Mouse (Mus musculus) lung, embryonic 14.5 days (tissue): ENCODE results near the gene Rhobtb1. TPM values are rescaled to one million over a fixed set of nuclear protein-coding genes. Genes with fewer than 3 reads are reported as not detected.
A peak's percentile ranks its signal among the peaks of the same experiment; 100 is the strongest.

Experiments used
- ATAC-seq: fragments of 200-750 bp; cut with Nextera tagmentation; 2 replicates; pipeline ENCODE4 v1.8.0; 2017; ENCODE audit warnings: mild to moderate bottlenecking, moderate TSS enrichment, moderate library complexity; ENCODE audit not compliant: insufficient read depth
- DNase-seq: peaks from one replicate; pipeline ENCODE4 v3.0.0-alpha.2; 2015
- H3K27ac ChIP-seq: fragments of 300-500 bp; sonication (generic); 2 replicates; pipeline ENCODE4 v1.5.1; 2014; ENCODE audit warnings: low read depth, mild to moderate bottlenecking, moderate library complexity
- H3K27me3 ChIP-seq: fragments of 300-500 bp; sonication (generic); 2 replicates; pipeline ENCODE4 v1.6.1; 2014; ENCODE audit warnings: low read length, control low read depth; ENCODE audit not compliant: insufficient read depth
- H3K36me3 ChIP-seq: fragments of 300-500 bp; sonication (generic); 2 replicates; pipeline ENCODE4 v1.6.1; 2014; ENCODE audit warnings: control low read depth; ENCODE audit not compliant: insufficient read depth
- H3K4me1 ChIP-seq: fragments of 300-500 bp; sonication (generic); 2 replicates; pipeline ENCODE4 v1.6.1; 2014; ENCODE audit warnings: antibody characterized with exemption, control low read depth; ENCODE audit not compliant: insufficient read depth
- H3K4me2 ChIP-seq: fragments of 300-500 bp; sonication (generic); 2 replicates; pipeline ENCODE4 v1.6.1; 2014; ENCODE audit warnings: mild to moderate bottlenecking
- H3K4me3 ChIP-seq: fragments of 300-500 bp; sonication (generic); 2 replicates; pipeline ENCODE4 v1.5.1; 2014; ENCODE audit warnings: low read depth, low read length
- H3K9ac ChIP-seq: fragments of 300-500 bp; sonication (generic); 2 replicates; pipeline ENCODE4 v1.6.1; 2014
- H3K9me3 ChIP-seq: fragments of 300-500 bp; sonication (generic); 2 replicates; pipeline ENCODE4 v1.6.1; 2016; ENCODE audit warnings: low read depth, low read length, control low read depth
- CTCF ChIP-seq: IDR thresholded peaks from 2 replicates; pipeline ENCODE4 v1.5.1; 2016; ENCODE audit warnings: antibody characterized with exemption, low read depth
- WGBS: fragments of 180-500 bp; shearing (Covaris S2); extraction: QIAGEN DNeasy Blood & Tissue Kit; methylation state at CpG from one replicate; pipeline ENCODE4 v1.1.7; 2014; 5-methylcytosine and 5-hydroxymethylcytosine counted together
- polyA plus RNA-seq: library from polyadenylated mRNA; unstranded; fragments of >200 nt; fragmentation: Nextera tagmentation; extraction: Ambion mirVana; gene quantifications from 2 replicates; pipeline ENCODE4 v1.2.1, GENCODE M21; 2014

The Rhobtb1 gene
- polyA plus RNA-seq, 1 experiment from 2014 or later, result 19.4 TPM

DNA sequence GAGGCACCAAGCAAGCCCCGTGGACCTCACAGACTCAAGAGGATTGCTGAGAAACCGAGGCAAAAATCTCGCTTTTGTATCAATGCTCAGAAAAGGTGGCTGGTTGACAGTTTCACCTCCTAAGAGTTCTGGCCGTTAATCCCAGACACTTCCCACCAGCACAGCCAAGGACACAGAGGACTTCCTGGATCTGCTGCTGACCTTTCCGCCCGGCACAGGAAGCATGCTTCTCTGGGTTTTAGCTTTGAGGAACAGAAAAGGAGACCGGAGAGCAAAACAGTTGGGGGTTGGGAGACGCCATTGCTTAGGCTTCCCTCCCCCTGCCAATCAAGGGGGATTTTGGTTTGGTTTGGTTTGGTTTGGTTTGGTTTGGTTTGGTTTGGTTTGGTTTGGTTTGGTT lies 108.7 kb downstream of the Rhobtb1 start:
- DNase-seq, result no peak
- Histone ChIP-seq H3K4me3 (no peak overlapping the region), H3K27ac (no peak overlapping the region), H3K9ac (no peak overlapping the region), H3K36me3 (no peaks in the 10 kb centered on the region), H3K4me1 (peaks cover 12% of the 10 kb centered on the region; the same call in 1 of the 2 replicates), H3K9me3 (no peaks in the 10 kb centered on the region), H3K4me2 (no peak overlapping the region), H3K27me3 (no peaks in the 10 kb centered on the region)
- WGBS, result 88% methylated on average over 8 of the region's 8 CpGs
- ATAC-seq, result no peak
- no peak for TF ChIP-seq CTCF

DNA sequence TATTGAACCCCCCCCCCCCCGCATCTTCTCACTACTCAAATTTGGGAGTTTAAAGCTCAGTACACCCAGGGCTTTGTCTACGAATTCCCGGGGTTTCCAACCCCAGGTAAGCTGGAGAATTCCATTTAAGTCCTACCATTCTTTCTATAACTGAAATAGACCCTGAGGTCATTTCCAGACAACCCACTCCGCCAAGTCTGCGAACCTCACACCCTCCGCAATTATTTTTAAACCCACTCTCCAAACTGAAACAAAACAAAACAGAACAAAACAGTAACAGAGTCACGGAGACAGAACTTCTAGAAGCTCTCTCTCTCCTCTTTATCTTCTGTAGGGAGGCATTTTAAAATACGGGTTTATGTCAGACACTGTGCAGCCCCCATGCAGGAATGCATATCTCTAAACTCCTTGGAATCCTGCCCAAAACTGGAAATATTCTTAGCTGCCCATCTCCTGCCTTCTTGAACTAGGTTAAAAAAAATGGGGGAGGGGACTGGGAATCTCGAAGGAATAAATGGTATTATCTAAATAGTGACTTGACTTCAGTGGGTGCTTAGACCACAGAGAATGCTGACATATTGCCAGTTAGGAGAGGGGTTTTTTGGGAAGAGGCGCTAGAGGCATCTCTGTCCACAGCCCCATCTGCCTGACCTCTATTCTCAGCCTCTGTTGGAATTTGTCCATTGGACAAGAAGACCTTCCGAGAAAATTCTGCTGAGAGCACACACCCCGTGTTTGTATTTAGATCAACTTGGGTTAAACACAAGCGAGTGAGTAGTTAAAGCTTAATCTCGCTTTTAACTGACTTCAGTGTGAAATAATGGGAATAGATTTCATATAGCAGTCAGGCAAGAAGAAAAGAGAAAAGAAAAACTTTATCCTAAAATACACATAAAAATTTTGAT lies 111.9 kb downstream of the Rhobtb1 start:
- Histone ChIP-seq H3K9me3 (no peaks in the 10 kb centered on the region), H3K9ac (no peak overlapping the region), H3K36me3 (0 out of 2 replicates have a peak, but pooled peaks cover 8% of the 10 kb centered on the region), H3K27ac (peak overlapping the region; percentile 70), H3K4me2 (peak overlapping the region; percentile 45), H3K27me3 (no peaks in the 10 kb centered on the region), H3K4me3 (no peak overlapping the region), H3K4me1 (peaks cover 13% of the 10 kb centered on the region; the same call in 1 of the 2 replicates)
- peak; percentile 86 for DNase-seq
- peak; percentile 53; the same call in 1 of the 2 replicates for ATAC-seq
- WGBS, result 43% methylated on average over 14 of the region's 14 CpGs
- no peak for TF ChIP-seq CTCF

DNA sequence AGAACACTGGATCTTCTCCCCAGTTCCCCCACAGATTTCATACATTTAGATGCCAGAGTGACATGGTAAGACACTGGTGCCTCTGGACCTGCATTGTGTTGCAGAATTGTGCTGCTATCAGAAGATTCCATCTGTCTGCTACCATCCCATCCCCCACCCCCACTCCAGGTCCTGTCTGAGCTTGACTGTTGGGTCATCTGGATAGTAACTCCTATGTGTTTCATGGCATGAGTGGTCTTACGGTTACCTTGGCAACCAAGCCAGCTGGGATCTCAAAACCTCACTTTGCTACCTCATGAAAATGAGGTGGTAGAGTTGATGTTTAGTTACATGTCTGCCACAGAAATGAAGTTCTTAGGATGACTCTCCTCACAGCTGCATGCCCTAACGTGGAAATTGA lies 112.7 kb downstream of the Rhobtb1 start:
- H3K4me3 ChIP-seq, result no peak overlapping the region
- WGBS, result 23% methylated on average over 2 of the region's 2 CpGs
- no peaks in the 10 kb centered on the region for H3K9me3 ChIP-seq
- DNase-seq (peak; percentile 43), ATAC-seq (no peak)
- H3K27ac ChIP-seq, result peak overlapping the region; percentile 52; the same call in 1 of the 2 replicates
- 0 out of 2 replicates have a peak, but pooled peaks cover 8% of the 10 kb centered on the region for H3K36me3 ChIP-seq
- peaks cover 13% of the 10 kb centered on the region; the same call in 1 of the 2 replicates for H3K4me1 ChIP-seq
- no peaks in the 10 kb centered on the region for H3K27me3 ChIP-seq
- H3K4me2 ChIP-seq, result no peak overlapping the region
- H3K9ac ChIP-seq, result no peak overlapping the region
- no peak for TF ChIP-seq CTCF

DNA sequence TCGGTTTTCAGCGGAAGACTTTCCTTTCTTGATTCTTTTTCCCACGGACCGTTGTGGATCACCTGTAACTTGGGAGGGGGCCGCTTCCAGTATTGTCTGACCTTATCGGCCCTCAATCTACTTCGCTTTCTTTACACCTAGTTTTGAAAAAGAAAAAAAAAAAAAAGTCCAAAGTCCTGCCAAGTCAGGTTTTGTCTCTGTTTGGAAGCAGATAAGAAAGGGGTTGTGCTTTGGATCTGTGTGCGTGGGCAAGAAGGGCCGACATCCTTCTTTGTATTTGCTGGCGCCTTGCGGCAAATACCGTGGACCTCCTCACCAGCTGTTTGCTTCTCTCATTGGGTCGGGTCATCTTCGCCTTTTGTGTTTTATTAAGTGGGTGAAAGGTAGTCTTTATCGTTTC lies 114.2 kb downstream of the Rhobtb1 start:
- peaks cover 15% of the 10 kb centered on the region for H3K36me3 ChIP-seq
- no peak overlapping the region for H3K4me3 ChIP-seq
- no peak overlapping the region for H3K9ac ChIP-seq
- DNase-seq (peak; percentile 26), ATAC-seq (no peak)
- no peaks in the 10 kb centered on the region for H3K9me3 ChIP-seq
- H3K4me1 ChIP-seq, result peaks cover 13% of the 10 kb centered on the region; the same call in 1 of the 2 replicates
- H3K27me3 ChIP-seq, result no peaks in the 10 kb centered on the region
- WGBS, result 54% methylated on average over 15 of the region's 15 CpGs
- peak overlapping the region; percentile 29; the same call in 1 of the 2 replicates for H3K4me2 ChIP-seq
- no peak for TF ChIP-seq CTCF
- H3K27ac ChIP-seq, result no peak overlapping the region

DNA sequence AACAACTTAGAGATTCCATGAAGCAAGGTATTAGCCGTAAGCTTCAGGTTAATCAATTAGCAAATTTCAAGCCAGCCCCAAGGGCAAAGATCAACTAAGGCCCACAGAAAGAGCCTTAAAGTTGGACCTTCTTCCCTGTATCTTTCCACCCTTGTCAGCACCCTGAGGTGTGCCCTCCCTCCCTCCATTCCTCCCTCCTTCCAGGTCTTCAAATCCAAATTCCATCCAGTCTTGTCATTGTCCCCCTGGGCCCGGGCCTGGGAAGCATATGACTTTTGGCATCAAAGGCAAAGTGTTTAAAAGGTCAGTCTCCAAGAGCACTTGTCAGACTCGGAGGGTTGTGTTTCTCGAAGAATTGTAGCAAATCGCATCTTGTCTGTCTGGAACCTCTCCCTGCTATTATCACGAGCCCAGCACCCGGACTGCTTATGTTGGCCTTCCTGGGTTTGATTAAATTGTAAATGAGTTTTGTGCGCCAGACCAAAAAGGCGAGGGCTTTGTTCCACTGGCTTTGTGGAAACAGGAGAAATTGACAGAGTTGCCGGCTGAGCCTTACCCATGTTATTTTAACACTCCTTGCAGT lies 116.9 kb downstream of the Rhobtb1 start:
- Histone ChIP-seq H3K9me3 (no peaks in the 10 kb centered on the region), H3K27me3 (no peaks in the 10 kb centered on the region), H3K4me2 (no peak overlapping the region), H3K27ac (0 out of 2 replicates have a peak overlapping the region, but pooled peaks have one; percentile 27), H3K36me3 (peaks cover 34% of the 10 kb centered on the region), H3K4me3 (no peak overlapping the region), H3K4me1 (peaks cover 7% of the 10 kb centered on the region; the same call in 1 of the 2 replicates), H3K9ac (no peak overlapping the region)
- WGBS, result 57% methylated on average over 10 of the region's 10 CpGs
- no peak for DNase-seq
- no peak for TF ChIP-seq CTCF
- ATAC-seq, result no peak

DNA sequence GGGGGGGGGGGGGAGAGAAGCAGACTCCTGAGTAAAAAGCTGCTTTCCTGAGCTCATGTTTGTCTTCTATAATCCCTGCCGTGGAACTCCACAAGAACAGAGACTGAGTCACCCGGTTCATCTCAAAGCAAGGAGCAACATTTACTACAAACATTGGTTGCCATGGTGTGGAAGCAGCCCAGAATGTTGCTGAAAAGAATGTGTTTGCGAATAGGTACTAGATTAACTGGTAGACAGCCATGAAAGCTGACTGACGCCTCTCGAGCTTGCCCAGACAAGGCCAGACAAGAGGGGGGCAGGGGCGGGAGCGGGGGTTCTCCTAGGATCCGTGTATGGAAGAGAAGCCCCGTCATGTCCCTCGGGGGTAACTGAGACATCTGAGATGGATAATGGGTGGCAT lies 120.2 kb downstream of the Rhobtb1 start:
- ATAC-seq, result no peak; the same call in 1 of the 2 replicates

DNA sequence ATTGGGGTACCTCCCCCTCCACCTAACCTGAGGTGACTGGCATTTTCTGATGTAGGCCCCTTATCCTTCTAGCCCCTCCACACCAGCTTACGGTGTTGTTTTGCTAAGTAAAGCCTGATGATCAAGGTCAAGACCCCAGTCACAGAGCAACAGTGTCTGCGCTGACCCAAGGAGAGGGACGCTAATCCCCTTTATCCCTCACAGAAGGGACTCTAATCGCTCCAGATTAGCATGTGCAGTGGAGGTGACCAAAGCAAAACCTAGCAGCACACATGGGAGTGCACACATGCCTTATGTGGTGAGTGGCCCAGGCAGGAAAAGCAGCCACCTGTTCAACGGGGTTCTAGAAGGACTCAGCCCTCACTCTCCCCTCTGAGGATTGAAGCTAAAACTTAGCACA lies 123.0 kb downstream of the Rhobtb1 start:
- Histone ChIP-seq H3K27ac (no peak overlapping the region), H3K4me2 (no peak overlapping the region), H3K27me3 (no peaks in the 10 kb centered on the region), H3K4me3 (no peak overlapping the region), H3K36me3 (peaks cover 40% of the 10 kb centered on the region), H3K9ac (no peak overlapping the region), H3K4me1 (no peaks in the 10 kb centered on the region), H3K9me3 (no peaks in the 10 kb centered on the region)
- TF ChIP-seq CTCF, result no peak
- DNase-seq, result no peak
- ATAC-seq, result no peak
- 68% methylated on average over 5 of the region's 5 CpGs for WGBS

More for the DNA sequence above, 120.2 kb downstream of the Rhobtb1 start:
- TF ChIP-seq CTCF, result no peak
- Histone ChIP-seq H3K27ac (no peak overlapping the region), H3K9me3 (no peaks in the 10 kb centered on the region), H3K27me3 (no peaks in the 10 kb centered on the region), H3K4me1 (no peaks in the 10 kb centered on the region), H3K4me3 (no peak overlapping the region), H3K9ac (no peak overlapping the region), H3K4me2 (no peak overlapping the region), H3K36me3 (peaks cover 30% of the 10 kb centered on the region)
- WGBS, result 68% methylated on average over 10 of the region's 10 CpGs
- no peak for DNase-seq
